Mouse (Mus musculus) spleen, adult 12 weeks (tissue): ENCODE measurements around the gene Rex1bd.
"Not testable (repeated sequence)": the region's sequence is repeated elsewhere in the genome, so short reads cannot be mapped to it uniquely, and the experiment has no call there.

Experiments used
- DNase-seq: peaks from one replicate; pipeline ENCODE4 v3.0.0; 2022; ENCODE audit warnings: low spot score

Rex1bd gene

GRCm38 (mm10) chr8:70529299-70529698, 22.7 kb upstream of the Rex1bd start:
- DNase-seq: no peak

GRCm38 (mm10) chr8:70528182-70528797, 21.7 kb upstream of the Rex1bd start:
- no peak for DNase-seq

GRCm38 (mm10) chr8:70527512-70528181, 21.1 kb upstream of the Rex1bd start, which contains the start of the genes Fkbp8 and Kxd1:
Gene Fkbp8, plus strand, starts transcription at chr8:70527724.
Gene Kxd1, minus strand, starts transcription at chr8:70527956.
- DNase-seq: peak; percentile 94

GRCm38 (mm10) chr8:70527111-70527511, 20.6 kb upstream of the Rex1bd start:
- no peak for DNase-seq

GRCm38 (mm10) chr8:70522592-70523403, 16.2 kb upstream of the Rex1bd start:
- peak; percentile 94 for DNase-seq

GRCm38 (mm10) chr8:70519606-70520005, 13.1 kb upstream of the Rex1bd start:
- DNase-seq: no peak

- no peak for DNase-seq
Measured at GRCm38 (mm10) chr8:70519043-70519442, 12.5 kb upstream of the Rex1bd start.

GRCm38 (mm10) chr8:70517940-70518643, 11.5 kb upstream of the Rex1bd start:
- DNase-seq: no peak

- DNase-seq: no peak
Measured at GRCm38 (mm10) chr8:70513441-70513840, 6.9 kb upstream of the Rex1bd start.

- DNase-seq: no peak
Measured at GRCm38 (mm10) chr8:70512253-70512903, 5.8 kb upstream of the Rex1bd start.

GRCm38 (mm10) chr8:70511770-70512169, 5.2 kb upstream of the Rex1bd start:
- DNase-seq: no peak

- not testable (repeated sequence) for DNase-seq
Measured at GRCm38 (mm10) chr8:70511174-70511573, 4.6 kb upstream of the Rex1bd start.

GRCm38 (mm10) chr8:70510228-70510915, 3.8 kb upstream of the Rex1bd start, which contains the start of gene Uba52:
Gene Uba52, minus strand, starts transcription at chr8:70510801.
- DNase-seq: peak; percentile 95

- DNase-seq: no peak
Measured at GRCm38 (mm10) chr8:70509281-70509952, 2.9 kb upstream of the Rex1bd start.

GRCm38 (mm10) chr8:70507027-70507393, 458 bp upstream of the Rex1bd start:
- no peak for DNase-seq

- DNase-seq: no peak
Measured at GRCm38 (mm10) chr8:70505698-70506327, 739 bp downstream of the Rex1bd start.

- DNase-seq: peak; percentile 76
Measured at GRCm38 (mm10) chr8:70504851-70505250, 1.7 kb downstream of the Rex1bd start.

- no peak for DNase-seq
Measured at GRCm38 (mm10) chr8:70504291-70504716, 2.2 kb downstream of the Rex1bd start.

GRCm38 (mm10) chr8:70503062-70503750, 3.3 kb downstream of the Rex1bd start:
- DNase-seq: peak; percentile 56
